Mouse (Mus musculus) T-helper 1 cell (primary cell): ENCODE data around the gene Ankle2.

ENCODE experiments used
- in situ Hi-C: fragments of 300-600 bp; cut with MboI, MseI; formaldehyde crosslinking; loops from one replicate; pipeline ENCODE4 v1.15.1; 2025; ENCODE audit warnings: high pct_unique_total_duplicates

Ankle2 gene

GRCm38 (mm10) chr5:110284536-110284935 lies 53.7 kb downstream of the Ankle2 start:
- in situ Hi-C loops = no loop called here

GRCm38 (mm10) chr5:110285156-110285555 lies 54.4 kb downstream of the Ankle2 start:
- in situ Hi-C loops = no loop called here

GRCm38 (mm10) chr5:110285770-110286445 lies 55.1 kb downstream of the Ankle2 start, which contains the start of the genes Pxmp2 and Pole:
TSS of gene Pxmp2 (minus strand) at chr5:110286186.
TSS of gene Pole (plus strand) at chr5:110286306.
- in situ Hi-C loops = no loop called here

- in situ Hi-C loops = no loop called here
Observed at GRCm38 (mm10) chr5:110286446-110287083, 55.8 kb downstream of the Ankle2 start.

- in situ Hi-C loops = no loop called here
Observed at GRCm38 (mm10) chr5:110287084-110287475, 56.3 kb downstream of the Ankle2 start.

GRCm38 (mm10) chr5:110291649-110292048 lies 60.8 kb downstream of the Ankle2 start:
- in situ Hi-C loops = no loop called here

- in situ Hi-C loops = no loop called here
Observed at GRCm38 (mm10) chr5:110296637-110297036, 65.8 kb downstream of the Ankle2 start.

- in situ Hi-C loops = no loop called here
Observed at GRCm38 (mm10) chr5:110300591-110300990, 69.8 kb downstream of the Ankle2 start.
